Mouse (Mus musculus): Measurements from ENCODE around the gene Jak1. TPM values are rescaled to one million over a fixed set of nuclear protein-coding genes. Genes with fewer than 3 reads are reported as not detected.

The Jak1 gene
- polyA plus RNA-seq, 1 experiment from 2014 or later = 71.9 TPM

GRCm38 (mm10) chr4:101263968-101264740 is 928 bp downstream of the Jak1 start:
- Histone ChIP-seq H3K27ac (peak overlapping the region; percentile 96), H3K4me3 (replicated peaks; ENCODE audit: low read depth, low read length) (peak overlapping the region; percentile 96), H3K36me3 (ENCODE audit: insufficient read depth, low read length) (no peaks in the 10 kb centered on the region), H3K4me2 (ENCODE audit: low read length) (peak overlapping the region; percentile 83), H3K4me1 (replicated peaks; ENCODE audit: insufficient read depth, low read length) (peaks cover 7% of the 10 kb centered on the region), H3K27me3 (ENCODE audit: insufficient read depth, low read length) (no peaks in the 10 kb centered on the region), H3K9ac (ENCODE audit: low read depth, low read length) (peak overlapping the region; percentile 98), H3K9me3 (replicated peaks; ENCODE audit: low read length) (no peaks in the 10 kb centered on the region)
- no peak for TF ChIP-seq CTCF (IDR thresholded peaks at IDR 0.05; ENCODE audit: low read depth)
- DNase-seq (ENCODE audit: low spot score) (peak; percentile 40), ATAC-seq (replicated peaks; ENCODE audit: low FRiP score, low read depth) (peak; percentile 30)
- WGBS = 4% methylated on average over 26 of the region's 26 CpGs

- peaks cover 7% of the 10 kb centered on the region for H3K4me1 ChIP-seq (replicated peaks; ENCODE audit: insufficient read depth, low read length)
- no peaks in the 10 kb centered on the region for H3K9me3 ChIP-seq (replicated peaks; ENCODE audit: low read length)
- H3K4me2 ChIP-seq (ENCODE audit: low read length) = no peak overlapping the region
- H3K27me3 ChIP-seq (ENCODE audit: insufficient read depth, low read length) = no peaks in the 10 kb centered on the region
- no peaks in the 10 kb centered on the region for H3K36me3 ChIP-seq (ENCODE audit: insufficient read depth, low read length)
- WGBS = 83% methylated on average over 5 of the region's 5 CpGs
- TF ChIP-seq CTCF (IDR thresholded peaks at IDR 0.05; ENCODE audit: low read depth) = no peak
- no peak for DNase-seq (ENCODE audit: low spot score)
- ATAC-seq (replicated peaks; ENCODE audit: low FRiP score, low read depth) = no peak
- H3K4me3 ChIP-seq (replicated peaks; ENCODE audit: low read depth, low read length) = no peak overlapping the region
- no peak overlapping the region for H3K27ac ChIP-seq
- no peak overlapping the region for H3K9ac ChIP-seq (ENCODE audit: low read depth, low read length)
These were observed 3.5 kb downstream of the Jak1 start for GRCm38 (mm10) chr4:101261596-101261995.

GRCm38 (mm10) chr4:101260744-101261291 is 4.3 kb downstream of the Jak1 start:
- no peaks in the 10 kb centered on the region for H3K27me3 ChIP-seq (ENCODE audit: insufficient read depth, low read length)
- H3K27ac ChIP-seq = no peak overlapping the region
- 82% methylated on average over 8 of the region's 8 CpGs for WGBS
- TF ChIP-seq CTCF (IDR thresholded peaks at IDR 0.05; ENCODE audit: low read depth) = no peak
- no peak for DNase-seq (ENCODE audit: low spot score)
- no peaks in the 10 kb centered on the region for H3K9me3 ChIP-seq (replicated peaks; ENCODE audit: low read length)
- H3K36me3 ChIP-seq (ENCODE audit: insufficient read depth, low read length) = no peaks in the 10 kb centered on the region
- no peak overlapping the region for H3K9ac ChIP-seq (ENCODE audit: low read depth, low read length)
- peaks cover 7% of the 10 kb centered on the region for H3K4me1 ChIP-seq (replicated peaks; ENCODE audit: insufficient read depth, low read length)
- no peak overlapping the region for H3K4me2 ChIP-seq (ENCODE audit: low read length)
- no peak overlapping the region for H3K4me3 ChIP-seq (replicated peaks; ENCODE audit: low read depth, low read length)
- no peak for ATAC-seq (replicated peaks; ENCODE audit: low FRiP score, low read depth)

DNA sequence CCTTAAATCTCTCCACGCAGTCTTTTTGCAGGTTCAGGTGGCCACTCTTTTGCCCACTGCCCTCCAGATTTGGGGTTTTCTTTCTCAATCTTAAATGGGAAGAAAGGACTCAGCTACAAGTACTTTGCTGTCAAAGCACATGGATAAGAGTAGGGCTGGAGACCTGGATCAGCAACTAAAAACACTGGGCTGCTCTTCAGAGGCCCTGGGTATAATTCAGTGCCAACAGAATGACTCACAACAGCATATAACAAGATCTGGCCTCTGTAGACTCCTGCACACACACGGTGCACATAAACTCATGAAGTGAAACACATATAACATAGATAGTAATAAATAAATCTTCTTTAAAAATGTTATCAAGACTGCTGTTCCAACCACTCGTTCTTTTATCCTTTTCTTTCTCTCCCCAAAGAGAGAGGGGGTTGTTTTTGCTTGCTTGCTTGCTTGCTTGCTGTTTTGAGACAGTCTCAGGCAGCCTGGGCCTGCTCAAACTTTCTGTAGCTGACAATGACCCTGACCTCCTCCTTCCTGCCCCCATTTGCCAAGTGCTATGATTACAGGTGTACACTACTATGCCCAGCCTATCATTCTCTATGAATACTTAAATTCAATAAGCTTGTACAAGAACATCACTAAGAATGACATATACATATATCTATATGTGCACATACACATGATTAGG is 8.4 kb downstream of the Jak1 start:
- no peak for TF ChIP-seq CTCF (IDR thresholded peaks at IDR 0.05; ENCODE audit: low read depth)
- no peaks in the 10 kb centered on the region for H3K9me3 ChIP-seq (replicated peaks; ENCODE audit: low read length)
- no peak for DNase-seq (ENCODE audit: low spot score)
- WGBS = 59% methylated on average over 3 of the region's 3 CpGs
- H3K27me3 ChIP-seq (ENCODE audit: insufficient read depth, low read length) = no peaks in the 10 kb centered on the region
- H3K36me3 ChIP-seq (ENCODE audit: insufficient read depth, low read length) = no peaks in the 10 kb centered on the region
- no peak overlapping the region for H3K4me2 ChIP-seq (ENCODE audit: low read length)
- no peak overlapping the region for H3K9ac ChIP-seq (ENCODE audit: low read depth, low read length)
- peaks cover 13% of the 10 kb centered on the region for H3K4me1 ChIP-seq (replicated peaks; ENCODE audit: insufficient read depth, low read length)
- H3K27ac ChIP-seq = no peak overlapping the region
- ATAC-seq (replicated peaks; ENCODE audit: low FRiP score, low read depth) = no peak
- no peak overlapping the region for H3K4me3 ChIP-seq (replicated peaks; ENCODE audit: low read depth, low read length)

- Histone ChIP-seq H3K4me3 (replicated peaks; ENCODE audit: low read depth, low read length) (no peak overlapping the region), H3K4me2 (ENCODE audit: low read length) (no peak overlapping the region), H3K4me1 (replicated peaks; ENCODE audit: insufficient read depth, low read length) (peaks cover 13% of the 10 kb centered on the region), H3K36me3 (ENCODE audit: insufficient read depth, low read length) (no peaks in the 10 kb centered on the region), H3K9me3 (replicated peaks; ENCODE audit: low read length) (no peaks in the 10 kb centered on the region), H3K9ac (ENCODE audit: low read depth, low read length) (no peak overlapping the region), H3K27ac (no peak overlapping the region), H3K27me3 (ENCODE audit: insufficient read depth, low read length) (no peaks in the 10 kb centered on the region)
- WGBS = 58% methylated on average over 8 of the region's 8 CpGs
- ATAC-seq (replicated peaks; ENCODE audit: low FRiP score, low read depth) (no peak), DNase-seq (ENCODE audit: low spot score) (no peak)
- no peak for TF ChIP-seq CTCF (IDR thresholded peaks at IDR 0.05; ENCODE audit: low read depth)
These were observed 10.3 kb downstream of the Jak1 start for GRCm38 (mm10) chr4:101254606-101255349.

- peaks cover 13% of the 10 kb centered on the region for H3K4me1 ChIP-seq (replicated peaks; ENCODE audit: insufficient read depth, low read length)
- DNase-seq (ENCODE audit: low spot score) = no peak
- no peak overlapping the region for H3K4me3 ChIP-seq (replicated peaks; ENCODE audit: low read depth, low read length)
- ATAC-seq (replicated peaks; ENCODE audit: low FRiP score, low read depth) = no peak
- no peaks in the 10 kb centered on the region for H3K9me3 ChIP-seq (replicated peaks; ENCODE audit: low read length)
- H3K4me2 ChIP-seq (ENCODE audit: low read length) = no peak overlapping the region
- H3K27ac ChIP-seq = no peak overlapping the region
- no peaks in the 10 kb centered on the region for H3K27me3 ChIP-seq (ENCODE audit: insufficient read depth, low read length)
- 70% methylated on average over 7 of the region's 7 CpGs for WGBS
- H3K9ac ChIP-seq (ENCODE audit: low read depth, low read length) = no peak overlapping the region
- no peak for TF ChIP-seq CTCF (IDR thresholded peaks at IDR 0.05; ENCODE audit: low read depth)
- H3K36me3 ChIP-seq (ENCODE audit: insufficient read depth, low read length) = no peaks in the 10 kb centered on the region
These were observed 11.1 kb downstream of the Jak1 start for GRCm38 (mm10) chr4:101254015-101254414.

Data from kidney, postnatal 0 days (tissue).